Mouse (Mus musculus) stomach, postnatal 0 days (tissue): Measurements from ENCODE around the gene Gramd1b.

ENCODE experiments used
- CTCF ChIP-seq: IDR thresholded peaks from 2 replicates; pipeline ENCODE4 v1.5.1; 2016; ENCODE audit warnings: antibody characterized with exemption, low read depth, mild to moderate bottlenecking, moderate library complexity
- EP300 ChIP-seq: optimal IDR thresholded peaks from 2 replicates; pipeline ENCODE3; 2016; ENCODE audit warnings: antibody characterized with exemption

- TF ChIP-seq CTCF (no peak), EP300 (no peak)
These were observed 123.3 kb downstream of the Gramd1b start for GRCm38 (mm10) chr9:40407876-40408275.
